Mouse (Mus musculus): ENCODE measurements around the gene Eif4ebp2.

Eif4ebp2 gene

GRCm38 (mm10) chr10:61452645-61453044 is at the start of gene Eif4ebp2:
Eif4ebp2 (minus strand) TSS chr10:61452661.
- peak; percentile 98 to 99 for DNase-seq

- DNase-seq = no peak
Measured at GRCm38 (mm10) chr10:61500756-61501155, 48.3 kb upstream of the Eif4ebp2 start.

GRCm38 (mm10) chr10:61499505-61500466 is 47.3 kb upstream of the Eif4ebp2 start:
- DNase-seq = no peak

- DNase-seq = no peak
Measured at GRCm38 (mm10) chr10:61496231-61496630, 43.8 kb upstream of the Eif4ebp2 start.

- DNase-seq = no peak
Measured at GRCm38 (mm10) chr10:61495461-61495860, 43.0 kb upstream of the Eif4ebp2 start.

- DNase-seq = peak; percentile 41 to 63
Measured at GRCm38 (mm10) chr10:61492040-61492439, 39.6 kb upstream of the Eif4ebp2 start.

GRCm38 (mm10) chr10:61491573-61491972 is 39.1 kb upstream of the Eif4ebp2 start:
- no peak for DNase-seq

GRCm38 (mm10) chr10:61488522-61489110 is 36.2 kb upstream of the Eif4ebp2 start:
- no peak for DNase-seq

- DNase-seq = no peak
Measured at GRCm38 (mm10) chr10:61486551-61487339, 34.3 kb upstream of the Eif4ebp2 start.

- DNase-seq = no peak
Measured at GRCm38 (mm10) chr10:61484801-61485200, 32.3 kb upstream of the Eif4ebp2 start.

- no peak for DNase-seq
Measured at GRCm38 (mm10) chr10:61482771-61483170, 30.3 kb upstream of the Eif4ebp2 start.

- DNase-seq = no peak
Measured at GRCm38 (mm10) chr10:61480488-61480887, 28.0 kb upstream of the Eif4ebp2 start.

GRCm38 (mm10) chr10:61479927-61480326 is 27.5 kb upstream of the Eif4ebp2 start:
- no peak for DNase-seq

- DNase-seq = no peak
Measured at GRCm38 (mm10) chr10:61479461-61479860, 27.0 kb upstream of the Eif4ebp2 start.

GRCm38 (mm10) chr10:61476440-61477165 is 24.1 kb upstream of the Eif4ebp2 start:
- no peak for DNase-seq

- peak; percentile 92 to 93 for DNase-seq
Measured at GRCm38 (mm10) chr10:61475594-61476439, 23.4 kb upstream of the Eif4ebp2 start, which contains the start of gene Lrrc20. Lrrc20 (plus strand) TSS chr10:61475801.

- no peak for DNase-seq
Measured at GRCm38 (mm10) chr10:61474344-61474743, 21.9 kb upstream of the Eif4ebp2 start.

GRCm38 (mm10) chr10:61473640-61474039 is 21.2 kb upstream of the Eif4ebp2 start:
- no peak for DNase-seq

- no peak for DNase-seq
Measured at GRCm38 (mm10) chr10:61468900-61469299, 16.4 kb upstream of the Eif4ebp2 start.

- no peak for DNase-seq
Measured at GRCm38 (mm10) chr10:61466873-61467272, 14.4 kb upstream of the Eif4ebp2 start.

GRCm38 (mm10) chr10:61466242-61466641 is 13.8 kb upstream of the Eif4ebp2 start:
- DNase-seq = no peak
